Mouse (Mus musculus) cerebellum, adult 2 months (tissue): ENCODE measurements around the gene Crhr2.

Source experiments
- CTCF ChIP-seq: fragments of 200-500 bp; IDR thresholded peaks from 2 replicates; pipeline ENCODE4 v1.5.1; 2011; ENCODE audit warnings: low read depth, mild to moderate bottlenecking, control low read depth, low read length, moderate library complexity, borderline replicate concordance; ENCODE audit not compliant: insufficient read depth
- POLR2A ChIP-seq: fragments of 200-500 bp; IDR thresholded peaks from 2 replicates; pipeline ENCODE4 v1.6.1; 2011; ENCODE audit warnings: low read length, control low read depth, borderline replicate concordance; ENCODE audit not compliant: insufficient read depth

DNA sequence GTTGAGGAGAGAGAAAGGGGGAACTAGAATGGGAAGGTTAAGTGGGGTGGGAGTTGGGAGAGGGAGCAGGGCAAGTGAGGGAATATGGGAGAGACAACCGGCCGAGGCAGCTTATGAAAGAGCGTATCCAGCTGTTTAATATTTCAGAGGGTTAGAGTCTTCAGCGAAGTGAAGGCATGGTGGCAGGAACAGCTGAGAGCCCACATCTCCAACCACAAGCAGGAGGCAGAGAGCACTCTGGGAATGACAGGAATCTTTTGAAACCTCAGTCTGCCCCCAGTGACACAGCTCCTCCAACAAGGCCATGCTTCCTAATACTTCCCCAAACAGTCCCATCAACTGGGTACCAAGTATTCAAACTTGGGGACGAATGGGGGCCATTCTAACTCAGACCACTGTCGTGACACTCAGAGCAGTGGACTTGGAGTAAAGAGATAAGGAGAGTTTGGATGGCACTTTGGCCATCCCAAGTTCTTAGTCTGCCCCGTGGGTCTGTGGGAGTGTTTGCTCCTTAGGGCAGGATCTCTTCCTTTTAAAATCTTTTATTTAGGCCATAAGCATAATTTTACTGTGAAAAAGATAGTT, 72.5 kb downstream of the Crhr2 start:
- TF ChIP-seq POLR2A (no peak), CTCF (no peak)
